Mouse (Mus musculus) kidney, embryonic 15.5 days (tissue): ENCODE data around the gene Clrn3. TPM values are rescaled to one million over a fixed set of nuclear protein-coding genes. Genes with fewer than 3 reads are reported as not detected.

Experiments
- ATAC-seq: fragments of 200-750 bp; cut with Nextera tagmentation; replicated peaks from 2 replicates; pipeline ENCODE4 v1.8.0; 2017; ENCODE audit warnings: moderate TSS enrichment; ENCODE audit not compliant: low FRiP score
- H3K27ac ChIP-seq: fragments of 300-500 bp; sonication (generic); 2 replicates; pipeline ENCODE4 v1.5.1; 2015; ENCODE audit warnings: mild to moderate bottlenecking, inconsistent platforms
- H3K27me3 ChIP-seq: fragments of 300-500 bp; sonication (generic); 2 replicates; pipeline ENCODE4 v1.6.1; 2015; ENCODE audit warnings: inconsistent platforms
- H3K36me3 ChIP-seq: fragments of 300-500 bp; sonication (generic); 2 replicates; pipeline ENCODE4 v1.6.1; 2015; ENCODE audit warnings: inconsistent platforms
- H3K4me1 ChIP-seq: fragments of 300-500 bp; sonication (generic); 2 replicates; pipeline ENCODE4 v1.6.1; 2015; ENCODE audit warnings: inconsistent platforms
- H3K4me2 ChIP-seq: fragments of 300-500 bp; sonication (generic); 2 replicates; pipeline ENCODE4 v1.6.1; 2015; ENCODE audit warnings: moderate library complexity, mild to moderate bottlenecking, inconsistent platforms
- H3K4me3 ChIP-seq: fragments of 300-500 bp; sonication (generic); replicated peaks from 2 replicates; pipeline ENCODE4 v1.5.1; 2015; ENCODE audit warnings: mild to moderate bottlenecking, inconsistent platforms
- H3K9ac ChIP-seq: fragments of 300-500 bp; sonication (generic); 2 replicates; pipeline ENCODE4 v1.6.1; 2015; ENCODE audit warnings: mild to moderate bottlenecking, inconsistent platforms
- H3K9me3 ChIP-seq: fragments of 300-500 bp; sonication (generic); replicated peaks from 2 replicates; pipeline ENCODE4 v1.6.1; 2016; ENCODE audit warnings: inconsistent platforms
- WGBS: fragments of 180-500 bp; shearing (Covaris S2); methylation state at CpG from one replicate; pipeline ENCODE4 v1.1.7; 2015; ENCODE audit warnings: mixed read lengths; 5-methylcytosine and 5-hydroxymethylcytosine counted together
- polyA plus RNA-seq: library from polyadenylated mRNA; unstranded; fragments of >200 nt; fragmentation: Nextera tagmentation; extraction: Ambion mirVana; gene quantifications from 2 replicates; pipeline ENCODE4 v1.2.1, GENCODE M21; 2015

The Clrn3 gene
- polyA plus RNA-seq, 1 experiment from 2014 or later: 9.4 TPM

DNA sequence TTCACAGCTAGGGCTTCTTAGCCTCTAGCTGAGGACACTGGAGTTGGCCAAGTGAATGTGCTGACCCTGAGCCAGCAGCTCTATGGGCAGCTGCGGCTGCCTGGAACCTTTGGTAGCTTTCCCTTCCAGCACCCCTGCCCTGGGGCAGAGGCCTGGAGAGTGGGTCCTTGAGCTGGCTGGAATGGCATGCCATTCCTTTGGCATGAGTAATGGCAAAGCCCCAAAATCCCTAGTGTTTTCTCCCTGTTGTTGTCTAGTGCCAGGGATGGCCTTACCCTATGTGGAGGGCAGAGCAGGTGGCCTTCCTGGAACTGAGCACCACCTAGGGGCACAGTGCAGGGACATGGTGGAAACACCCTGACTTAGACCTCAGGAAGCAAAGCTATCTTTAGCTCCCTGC, 23.1 kb upstream of the Clrn3 start:
- H3K36me3 ChIP-seq: no peaks in the 10 kb centered on the region
- no peaks in the 10 kb centered on the region for H3K27me3 ChIP-seq
- no peaks in the 10 kb centered on the region for H3K9me3 ChIP-seq
- no peak overlapping the region for H3K9ac ChIP-seq
- no peak overlapping the region for H3K27ac ChIP-seq
- no peak overlapping the region for H3K4me3 ChIP-seq
- no peak for ATAC-seq
- WGBS: 76% methylated on average over 1 of the region's 1 CpGs
- H3K4me1 ChIP-seq: no peaks in the 10 kb centered on the region
- H3K4me2 ChIP-seq: no peak overlapping the region

- 57% methylated on average over 6 of the region's 6 CpGs for WGBS
- H3K27ac ChIP-seq: no peak overlapping the region
- H3K9ac ChIP-seq: no peak overlapping the region
- H3K36me3 ChIP-seq: no peaks in the 10 kb centered on the region
- no peaks in the 10 kb centered on the region for H3K9me3 ChIP-seq
- no peaks in the 10 kb centered on the region for H3K4me1 ChIP-seq
- H3K4me2 ChIP-seq: no peak overlapping the region
- no peak for ATAC-seq
- H3K4me3 ChIP-seq: no peak overlapping the region
- no peaks in the 10 kb centered on the region for H3K27me3 ChIP-seq
These were observed 20.0 kb upstream of the Clrn3 start for GRCm38 (mm10) chr7:135548434-135548833.

GRCm38 (mm10) chr7:135546530-135546929, 18.1 kb upstream of the Clrn3 start:
- H3K27ac ChIP-seq: no peak overlapping the region
- no peaks in the 10 kb centered on the region for H3K36me3 ChIP-seq
- H3K9me3 ChIP-seq: no peaks in the 10 kb centered on the region
- no peak overlapping the region for H3K4me2 ChIP-seq
- no peaks in the 10 kb centered on the region for H3K27me3 ChIP-seq
- no peak overlapping the region for H3K9ac ChIP-seq
- WGBS: 63% methylated on average over 5 of the region's 5 CpGs
- ATAC-seq: no peak
- no peak overlapping the region for H3K4me3 ChIP-seq
- H3K4me1 ChIP-seq: no peaks in the 10 kb centered on the region

DNA sequence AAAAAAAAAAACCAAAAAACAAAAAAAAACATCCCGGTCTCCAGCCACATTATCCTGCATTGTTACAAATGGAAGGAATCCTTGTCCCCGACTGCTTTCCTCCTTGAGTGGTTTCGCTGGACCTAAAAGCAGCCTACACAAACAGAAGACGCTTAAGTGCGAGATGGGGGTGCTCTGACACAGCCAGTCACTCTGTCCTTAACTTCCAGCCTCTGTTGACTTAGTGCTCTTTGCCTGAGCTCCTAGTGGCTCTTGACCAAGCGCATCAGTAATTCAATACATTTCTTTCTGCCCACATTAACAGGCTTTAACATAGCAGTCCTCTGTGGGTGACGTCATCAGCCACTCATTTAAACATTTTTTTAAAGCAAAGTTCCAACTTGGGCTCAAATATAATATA, 17.5 kb upstream of the Clrn3 start:
- 44% methylated on average over 7 of the region's 7 CpGs for WGBS
- H3K27ac ChIP-seq: no peak overlapping the region

GRCm38 (mm10) chr7:135544321-135544720, 15.9 kb upstream of the Clrn3 start:
- no peak for ATAC-seq
- H3K27me3 ChIP-seq: peaks cover 12% of the 10 kb centered on the region
- H3K9ac ChIP-seq: no peak overlapping the region
- no peak overlapping the region for H3K4me2 ChIP-seq
- WGBS: 89% methylated on average over 6 of the region's 6 CpGs
- no peaks in the 10 kb centered on the region for H3K4me1 ChIP-seq
- H3K36me3 ChIP-seq: no peaks in the 10 kb centered on the region
- no peaks in the 10 kb centered on the region for H3K9me3 ChIP-seq
- no peak overlapping the region for H3K27ac ChIP-seq
- H3K4me3 ChIP-seq: no peak overlapping the region

More for the DNA sequence above, 17.5 kb upstream of the Clrn3 start:
- Histone ChIP-seq H3K27me3 (no peaks in the 10 kb centered on the region), H3K4me3 (no peak overlapping the region), H3K4me2 (no peak overlapping the region), H3K4me1 (no peaks in the 10 kb centered on the region), H3K36me3 (no peaks in the 10 kb centered on the region), H3K9ac (no peak overlapping the region), H3K9me3 (no peaks in the 10 kb centered on the region)
- ATAC-seq: no peak

- H3K9ac ChIP-seq: no peak overlapping the region
- no peak overlapping the region for H3K4me2 ChIP-seq
- ATAC-seq: no peak
- peaks cover 25% of the 10 kb centered on the region for H3K27me3 ChIP-seq
- no peaks in the 10 kb centered on the region for H3K36me3 ChIP-seq
- H3K4me3 ChIP-seq: no peak overlapping the region
- no peaks in the 10 kb centered on the region for H3K9me3 ChIP-seq
- H3K27ac ChIP-seq: 0 out of 2 replicates have a peak overlapping the region, but pooled peaks have one; percentile 10
- H3K4me1 ChIP-seq: peaks cover 6% of the 10 kb centered on the region
- WGBS: 53% methylated on average over 3 of the region's 3 CpGs
These were observed 14.6 kb upstream of the Clrn3 start for GRCm38 (mm10) chr7:135543033-135543432.

DNA sequence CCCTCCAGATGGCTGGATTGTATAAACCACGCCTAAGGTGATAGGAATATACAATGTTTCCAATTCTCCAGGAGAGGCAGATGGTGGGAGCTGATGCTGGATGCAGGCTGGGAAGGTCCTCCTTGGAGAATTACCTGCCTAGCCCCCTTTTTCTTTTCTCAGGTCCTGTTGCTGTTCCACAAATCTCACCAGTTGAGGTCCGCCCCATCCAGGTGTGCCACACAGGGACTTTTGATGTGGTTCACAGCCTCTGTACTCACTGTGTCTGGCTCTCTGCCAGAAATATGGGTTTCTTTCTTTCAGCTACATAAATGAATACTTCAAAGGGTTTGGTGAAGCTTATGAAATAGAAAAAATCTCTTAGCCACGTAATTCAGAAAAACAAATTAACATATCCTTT, 13.8 kb upstream of the Clrn3 start:
- Histone ChIP-seq H3K27me3 (peaks cover 28% of the 10 kb centered on the region), H3K27ac (no peak overlapping the region), H3K36me3 (no peaks in the 10 kb centered on the region), H3K9ac (no peak overlapping the region), H3K4me3 (no peak overlapping the region), H3K9me3 (no peaks in the 10 kb centered on the region), H3K4me2 (no peak overlapping the region), H3K4me1 (peaks cover 10% of the 10 kb centered on the region)
- 83% methylated on average over 3 of the region's 3 CpGs for WGBS
- no peak for ATAC-seq

DNA sequence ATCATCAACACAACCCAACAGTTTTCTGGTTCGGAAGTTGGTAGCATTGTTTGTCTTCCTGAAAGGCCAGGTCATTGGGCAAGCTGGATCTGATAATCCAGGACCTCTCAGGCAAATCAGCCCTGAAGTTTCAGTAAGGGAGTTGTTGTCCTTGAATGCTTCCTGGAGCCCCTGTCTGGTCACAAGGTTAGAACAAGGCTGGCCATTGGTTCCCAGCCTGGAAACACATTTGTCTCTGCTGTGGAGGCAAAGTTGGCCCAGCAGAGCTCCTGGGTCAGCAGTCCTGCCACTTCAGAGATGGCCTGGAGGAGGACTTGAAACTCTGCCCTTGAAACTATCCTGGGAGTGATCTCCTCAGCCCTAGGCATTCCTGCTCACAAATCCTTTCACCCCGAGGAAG, 11.0 kb upstream of the Clrn3 start:
- no peaks in the 10 kb centered on the region for H3K36me3 ChIP-seq
- H3K9me3 ChIP-seq: no peaks in the 10 kb centered on the region
- peaks cover 10% of the 10 kb centered on the region for H3K4me1 ChIP-seq
- no peak overlapping the region for H3K27ac ChIP-seq
- peaks cover 28% of the 10 kb centered on the region for H3K27me3 ChIP-seq
- no peak overlapping the region for H3K9ac ChIP-seq
- H3K4me3 ChIP-seq: no peak overlapping the region
- no peak overlapping the region for H3K4me2 ChIP-seq
- no peak for ATAC-seq
- WGBS: 50% methylated on average over 2 of the region's 2 CpGs

DNA sequence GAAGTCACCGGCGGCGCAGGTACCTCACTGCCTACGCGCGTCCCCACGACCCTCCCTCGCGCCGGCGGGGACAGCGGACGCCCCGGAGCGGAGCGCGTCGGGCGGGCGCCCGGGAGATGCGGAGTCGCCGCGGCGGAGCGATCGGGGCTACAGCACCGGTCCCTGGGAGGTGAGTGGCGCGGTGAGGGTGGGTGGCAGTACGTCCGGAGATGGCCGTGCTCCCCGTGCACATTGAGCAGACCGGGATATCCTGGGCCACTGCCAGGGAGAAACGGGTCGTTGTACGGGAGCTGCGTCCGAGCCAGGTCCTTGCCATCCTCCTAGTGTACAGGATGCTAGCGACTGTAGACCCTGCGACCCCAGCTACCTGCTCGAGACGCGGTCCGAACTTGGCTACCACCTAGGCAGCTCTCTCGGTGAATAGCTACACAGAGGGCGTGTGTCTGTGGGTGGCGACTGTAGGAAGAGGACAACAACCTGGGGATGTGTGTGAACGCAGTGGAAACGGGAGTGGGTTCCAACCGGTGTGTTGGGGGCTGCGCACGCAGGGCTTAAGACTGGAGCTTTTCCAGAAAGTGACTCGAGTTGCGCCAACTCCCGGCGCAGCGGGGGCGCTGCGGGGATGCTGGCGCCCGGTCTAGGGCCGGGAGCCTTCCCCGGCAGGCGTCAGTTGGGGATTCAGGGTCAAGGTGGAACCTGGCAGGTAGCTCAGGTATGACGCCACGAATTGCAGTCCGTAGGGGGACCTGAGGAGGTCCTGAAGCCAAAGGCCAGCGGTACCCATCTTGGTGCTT, 9.7 kb upstream of the Clrn3 start:
- Histone ChIP-seq H3K4me2 (peak overlapping the region; percentile 100), H3K27ac (0 out of 2 replicates have a peak overlapping the region, but pooled peaks have one; percentile 37), H3K4me1 (peaks cover 10% of the 10 kb centered on the region), H3K27me3 (peaks cover 28% of the 10 kb centered on the region), H3K9me3 (no peaks in the 10 kb centered on the region), H3K9ac (peak overlapping the region; percentile 60), H3K36me3 (no peaks in the 10 kb centered on the region), H3K4me3 (peak overlapping the region; percentile 68)
- WGBS: 2% methylated on average over 71 of the region's 71 CpGs
- ATAC-seq: peak; percentile 61

DNA sequence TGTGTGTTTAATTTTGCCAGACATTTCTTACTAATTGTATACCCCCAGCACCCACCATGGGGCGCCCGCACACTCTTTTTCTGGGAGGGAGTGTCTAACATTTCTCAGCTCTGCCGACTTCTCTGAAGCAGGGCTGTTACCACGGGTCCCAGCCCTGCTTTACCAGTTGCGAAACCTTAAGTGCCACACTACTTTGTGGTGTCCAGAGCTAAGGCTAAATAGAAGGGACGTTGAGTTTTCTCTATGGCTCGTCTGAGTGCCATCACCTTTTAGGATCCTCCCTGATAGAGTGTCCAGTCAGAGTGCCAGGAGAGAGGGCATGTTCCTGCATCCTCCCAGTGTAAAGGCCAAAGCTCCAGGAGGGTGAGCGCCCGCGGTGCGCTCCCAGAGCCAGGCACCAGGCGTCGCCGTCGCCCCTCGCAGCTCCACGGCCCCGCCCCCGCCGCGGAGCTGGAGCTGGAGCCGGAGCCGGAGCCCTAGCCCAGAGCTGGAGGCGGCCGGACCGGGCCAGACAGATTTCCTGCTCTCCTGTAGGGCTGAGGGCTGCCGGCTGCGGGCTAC, 9.0 kb upstream of the Clrn3 start, which contains the start of gene Ptpre:
Gene Ptpre (plus strand): TSS at position 141 of the 561 bp plus-strand sequence.
- WGBS: 5% methylated on average over 28 of the region's 28 CpGs
- peak; percentile 96 for ATAC-seq
- H3K27ac ChIP-seq: 0 out of 2 replicates have a peak within 1 kb of the TSS, but pooled peaks have one; percentile 37
- peak within 1 kb of the TSS; percentile 68 for H3K4me3 ChIP-seq
- peak within 1 kb of the TSS; percentile 100 for H3K4me2 ChIP-seq
- H3K36me3 ChIP-seq: no peaks in the 10 kb centered on the region
- H3K4me1 ChIP-seq: peaks cover 10% of the 10 kb centered on the region
- peaks cover 28% of the 10 kb centered on the region for H3K27me3 ChIP-seq
- H3K9ac ChIP-seq: peak within 1 kb of the TSS; percentile 60
- no peaks in the 10 kb centered on the region for H3K9me3 ChIP-seq

DNA sequence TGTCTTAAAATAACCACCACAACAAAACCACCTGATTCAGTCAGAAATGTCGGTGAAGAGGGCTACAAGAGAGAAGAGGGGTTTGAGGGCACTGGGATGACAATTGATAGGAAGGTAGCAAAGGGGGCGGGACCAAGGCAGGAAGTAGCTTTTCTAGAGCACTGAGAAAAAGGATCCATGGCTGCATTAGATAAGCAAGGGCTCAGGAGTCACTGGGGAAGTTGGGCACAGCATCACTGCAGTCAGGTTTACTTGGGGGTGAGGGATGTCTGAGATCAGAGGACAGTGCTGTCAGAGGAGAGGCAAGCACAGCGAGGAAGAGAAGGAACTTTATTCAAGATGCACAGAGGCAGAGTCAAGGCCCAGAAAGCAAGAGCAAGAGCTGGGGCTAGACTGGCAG, 7.5 kb upstream of the Clrn3 start:
- no peak for ATAC-seq
- H3K9ac ChIP-seq: no peak overlapping the region
- no peaks in the 10 kb centered on the region for H3K36me3 ChIP-seq
- no peak overlapping the region for H3K27ac ChIP-seq
- WGBS: 87% methylated on average over 3 of the region's 3 CpGs
- no peak overlapping the region for H3K4me2 ChIP-seq
- peaks cover 28% of the 10 kb centered on the region for H3K27me3 ChIP-seq
- H3K9me3 ChIP-seq: no peaks in the 10 kb centered on the region
- peaks cover 10% of the 10 kb centered on the region for H3K4me1 ChIP-seq
- H3K4me3 ChIP-seq: no peak overlapping the region

- H3K4me2 ChIP-seq: no peak overlapping the region
- H3K9ac ChIP-seq: no peak overlapping the region
- no peaks in the 10 kb centered on the region for H3K36me3 ChIP-seq
- H3K27me3 ChIP-seq: peaks cover 20% of the 10 kb centered on the region
- H3K27ac ChIP-seq: no peak overlapping the region
- 42% methylated on average over 2 of the region's 2 CpGs for WGBS
- H3K9me3 ChIP-seq: no peaks in the 10 kb centered on the region
- ATAC-seq: no peak
- H3K4me3 ChIP-seq: no peak overlapping the region
- peaks cover 10% of the 10 kb centered on the region for H3K4me1 ChIP-seq
These were observed 6.2 kb upstream of the Clrn3 start for GRCm38 (mm10) chr7:135534548-135535189.
